Mouse (Mus musculus): ENCODE measurements around the gene Gm11011.

- no peak for TF ChIP-seq POLR2A (IDR thresholded peaks at IDR 0.05; ENCODE audit: borderline replicate concordance, low read depth, low read length)
- TF ChIP-seq CTCF (IDR thresholded peaks at IDR 0.05; ENCODE audit: low read depth, low read length), result no peak
Observed at GRCm38 (mm10) chr2:169599591-169599990, 12.0 kb upstream of the Gm11011 start.

Data from bone marrow macrophage, adult 2 months (primary cell).